Mouse (Mus musculus) liver, embryonic 16.5 days (tissue): ENCODE measurements at regions not wholly inside any gene's neighbourhood (a gene's known extent, or its start where the extent isn't known, plus 50 kb on each side); places are given as distances from the start of the nearest gene placed in this dataset.

Experiments used
- ATAC-seq: fragments of 200-750 bp; cut with Nextera tagmentation; 2 replicates; pipeline ENCODE4 v1.8.0; 2017; ENCODE audit warnings: low read depth, mild to moderate bottlenecking, moderate number of reproducible peaks, moderate library complexity
- H3K27ac ChIP-seq: fragments of 300-500 bp; sonication (generic); 2 replicates; pipeline ENCODE4 v1.5.1; 2014; ENCODE audit warnings: mild to moderate bottlenecking, low read length
- H3K27me3 ChIP-seq: fragments of 300-500 bp; sonication (generic); 2 replicates; pipeline ENCODE4 v1.6.1; 2014; ENCODE audit warnings: low read depth, low read length, mixed read lengths; ENCODE audit not compliant: control insufficient read depth, insufficient read depth
- H3K36me3 ChIP-seq: fragments of 300-500 bp; sonication (generic); 2 replicates; pipeline ENCODE4 v1.6.1; 2014; ENCODE audit warnings: mild to moderate bottlenecking; ENCODE audit not compliant: control insufficient read depth, insufficient read depth
- H3K4me1 ChIP-seq: fragments of 300-500 bp; sonication (generic); 2 replicates; pipeline ENCODE4 v1.6.1; 2014; ENCODE audit warnings: low read depth, low read length, mixed read lengths; ENCODE audit not compliant: control insufficient read depth
- H3K4me2 ChIP-seq: fragments of 300-500 bp; sonication (generic); 2 replicates; pipeline ENCODE4 v1.6.1; 2014; ENCODE audit warnings: low read depth, low read length, mixed read lengths
- H3K4me3 ChIP-seq: fragments of 300-500 bp; sonication (generic); 2 replicates; pipeline ENCODE4 v1.5.1; 2014; ENCODE audit warnings: low read depth, mild to moderate bottlenecking, low read length
- H3K9ac ChIP-seq: fragments of 300-500 bp; sonication (generic); 2 replicates; pipeline ENCODE4 v1.6.1; 2014; ENCODE audit warnings: low read depth, low read length
- H3K9me3 ChIP-seq: fragments of 300-500 bp; sonication (generic); replicated peaks from 2 replicates; pipeline ENCODE4 v1.6.1; 2016; ENCODE audit warnings: low read length; ENCODE audit not compliant: control insufficient read depth
- WGBS: fragments of 180-500 bp; shearing (Covaris S2); extraction: QIAGEN DNeasy Blood & Tissue Kit; methylation state at CpG from one replicate; pipeline ENCODE4 v1.1.7; 2014; ENCODE audit not compliant: insufficient replicate concordance; 5-methylcytosine and 5-hydroxymethylcytosine counted together

DNA sequence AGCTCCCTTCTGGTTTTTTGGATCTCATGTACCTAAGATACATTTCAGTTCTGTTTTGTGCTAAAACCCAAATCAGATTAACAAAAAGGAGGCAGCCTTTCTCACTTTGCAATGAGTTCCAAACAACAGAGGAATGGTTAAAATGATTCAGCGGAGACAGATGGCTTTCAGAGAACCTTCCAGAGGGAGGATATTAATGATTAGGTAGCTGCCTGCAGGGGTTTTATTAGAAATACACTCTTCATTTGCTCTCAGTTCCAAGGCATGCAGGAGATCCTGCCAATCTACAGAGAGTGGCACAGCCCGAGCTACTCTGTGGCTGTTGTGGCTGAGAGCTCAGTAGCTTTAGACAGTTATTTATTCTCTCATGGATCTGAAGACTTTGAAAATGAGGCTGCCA lies 162.4 kb downstream of the Rsl24d1 start:
- no peak overlapping the region for H3K27ac ChIP-seq
- H3K4me3 ChIP-seq, result no peak overlapping the region
- no peaks in the 10 kb centered on the region for H3K4me1 ChIP-seq
- ATAC-seq, result no peak
- no peak overlapping the region for H3K4me2 ChIP-seq
- no peaks in the 10 kb centered on the region for H3K9me3 ChIP-seq
- no peaks in the 10 kb centered on the region for H3K36me3 ChIP-seq
- H3K9ac ChIP-seq, result no peak overlapping the region
- 43% methylated on average over 2 of the region's 2 CpGs for WGBS
- no peaks in the 10 kb centered on the region for H3K27me3 ChIP-seq

DNA sequence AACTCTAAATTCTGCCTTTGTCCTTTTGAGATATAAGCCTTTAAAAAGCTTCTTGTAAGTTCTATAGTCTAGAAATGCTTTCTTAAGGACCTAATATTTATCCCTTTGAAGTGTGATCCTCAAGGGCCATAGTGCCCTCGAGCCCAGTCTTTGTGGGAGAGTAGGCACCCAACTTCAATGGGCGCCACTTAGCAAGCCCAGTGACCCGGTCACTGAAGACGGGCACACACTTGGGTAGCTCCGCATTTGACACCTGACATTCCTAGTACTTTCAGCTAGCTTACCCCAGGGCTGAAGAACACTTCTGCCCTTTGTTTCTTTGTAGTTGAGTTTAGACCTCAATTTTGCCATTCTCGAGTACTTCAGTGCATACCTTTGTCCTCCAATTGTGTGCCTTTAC lies 182.1 kb downstream of the Rsl24d1 start:
- H3K4me2 ChIP-seq, result no peak overlapping the region
- H3K4me1 ChIP-seq, result no peaks in the 10 kb centered on the region
- H3K27ac ChIP-seq, result no peak overlapping the region
- H3K9me3 ChIP-seq, result no peaks in the 10 kb centered on the region
- no peak overlapping the region for H3K4me3 ChIP-seq
- no peaks in the 10 kb centered on the region for H3K27me3 ChIP-seq
- ATAC-seq, result no peak
- 67% methylated on average over 6 of the region's 6 CpGs for WGBS
- H3K9ac ChIP-seq, result no peak overlapping the region
- H3K36me3 ChIP-seq, result no peaks in the 10 kb centered on the region

- H3K9me3 ChIP-seq, result no peaks in the 10 kb centered on the region; the same call in 1 of the 2 replicates
- H3K36me3 ChIP-seq, result no peaks in the 10 kb centered on the region
- H3K4me2 ChIP-seq, result no peak overlapping the region
- H3K4me3 ChIP-seq, result no peak overlapping the region
- no peaks in the 10 kb centered on the region for H3K27me3 ChIP-seq
- no peak overlapping the region for H3K27ac ChIP-seq
- ATAC-seq, result no peak
- no peak overlapping the region for H3K9ac ChIP-seq
- no peaks in the 10 kb centered on the region for H3K4me1 ChIP-seq
- 69% methylated on average over 5 of the region's 5 CpGs for WGBS
These were observed 189.1 kb downstream of the Rsl24d1 start for GRCm38 (mm10) chr9:73302156-73302918.

GRCm38 (mm10) chr9:73317048-73317447 lies 203.8 kb downstream of the Rsl24d1 start:
- Histone ChIP-seq H3K4me1 (no peaks in the 10 kb centered on the region), H3K4me3 (no peak overlapping the region), H3K36me3 (no peaks in the 10 kb centered on the region), H3K4me2 (no peak overlapping the region), H3K9ac (no peak overlapping the region), H3K27me3 (no peaks in the 10 kb centered on the region), H3K9me3 (no peaks in the 10 kb centered on the region), H3K27ac (no peak overlapping the region)
- WGBS, result 27% methylated on average over 1 of the region's 1 CpGs
- no peak for ATAC-seq

- ATAC-seq, result peak; percentile 47; the same call in 1 of the 2 replicates
- Histone ChIP-seq H3K9ac (no peak overlapping the region), H3K36me3 (no peaks in the 10 kb centered on the region), H3K27ac (no peak overlapping the region), H3K4me3 (no peak overlapping the region), H3K9me3 (no peaks in the 10 kb centered on the region), H3K27me3 (no peaks in the 10 kb centered on the region), H3K4me1 (no peaks in the 10 kb centered on the region), H3K4me2 (no peak overlapping the region)
- 57% methylated on average over 2 of the region's 2 CpGs for WGBS
These were observed 206.6 kb downstream of the Rsl24d1 start for GRCm38 (mm10) chr9:73319704-73320307.

- H3K4me2 ChIP-seq, result no peak overlapping the region
- H3K27me3 ChIP-seq, result no peaks in the 10 kb centered on the region
- no peak for ATAC-seq
- H3K9ac ChIP-seq, result no peak overlapping the region
- no peaks in the 10 kb centered on the region for H3K4me1 ChIP-seq
- H3K36me3 ChIP-seq, result no peaks in the 10 kb centered on the region
- no peak overlapping the region for H3K4me3 ChIP-seq
- H3K9me3 ChIP-seq, result no peaks in the 10 kb centered on the region
- H3K27ac ChIP-seq, result no peak overlapping the region
These were observed 217.8 kb downstream of the Rsl24d1 start for GRCm38 (mm10) chr9:73331066-73331465.

DNA sequence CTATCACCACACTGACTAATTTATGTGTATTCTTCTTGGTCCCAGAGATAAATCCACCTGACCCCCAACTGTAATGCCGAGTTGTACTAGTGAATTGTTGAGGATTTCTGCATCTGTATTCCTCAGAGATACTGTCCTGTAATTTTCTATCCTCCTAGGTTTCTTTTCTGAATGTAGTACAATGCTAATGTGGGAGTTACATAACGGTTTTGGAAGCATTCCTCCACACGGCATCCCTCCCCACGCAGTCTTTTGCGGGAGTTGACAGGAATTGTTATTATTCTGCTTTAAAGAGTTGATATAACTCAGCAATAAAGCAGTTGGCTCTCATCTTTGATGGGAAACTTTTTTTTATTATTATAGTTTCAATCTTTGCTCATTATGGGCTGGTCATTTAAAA lies 222.8 kb downstream of the Rsl24d1 start:
- WGBS, result 61% methylated on average over 5 of the region's 5 CpGs
- no peaks in the 10 kb centered on the region for H3K9me3 ChIP-seq
- ATAC-seq, result no peak

DNA sequence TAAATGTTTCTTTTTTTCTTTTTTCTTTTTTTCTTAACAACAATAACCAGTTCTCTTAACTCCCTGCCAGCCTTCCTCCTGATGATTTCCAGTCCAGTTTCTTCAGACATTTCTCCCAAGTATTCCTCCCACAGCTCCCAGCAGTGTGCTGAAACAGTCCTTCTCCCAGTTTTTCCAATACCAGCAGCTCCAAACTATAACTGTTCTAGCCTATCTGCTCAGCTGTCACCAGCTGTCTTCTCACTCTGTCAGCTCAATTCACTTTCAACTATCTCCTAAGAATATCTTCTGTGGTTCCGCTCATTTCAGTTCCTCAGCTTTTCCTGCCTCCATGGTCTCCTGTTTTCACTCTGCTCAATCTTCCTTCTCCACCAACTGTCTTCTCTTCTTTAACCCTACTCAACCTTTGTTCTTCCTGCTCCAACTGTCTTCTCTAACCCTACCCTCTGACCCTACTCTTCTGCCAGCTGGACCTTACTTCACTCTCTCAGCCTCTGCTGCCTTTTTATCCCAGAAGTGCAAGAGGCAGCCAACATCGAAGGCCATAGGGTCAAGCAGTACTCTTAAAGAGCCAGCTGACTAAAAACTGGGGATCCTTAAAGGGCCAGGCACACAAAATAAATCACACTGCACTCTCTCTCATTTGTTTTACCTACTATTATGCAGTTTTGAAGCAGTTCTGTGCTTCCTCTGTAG lies 224.0 kb downstream of the Rsl24d1 start:
- WGBS, result 47% methylated on average over 2 of the region's 2 CpGs
- Histone ChIP-seq H3K9me3 (0 out of 2 replicates have a peak, but pooled peaks cover 3% of the 10 kb centered on the region), H3K27ac (no peak overlapping the region), H3K27me3 (no peaks in the 10 kb centered on the region), H3K9ac (no peak overlapping the region), H3K36me3 (no peaks in the 10 kb centered on the region), H3K4me1 (no peaks in the 10 kb centered on the region), H3K4me3 (no peak overlapping the region), H3K4me2 (no peak overlapping the region)
- ATAC-seq, result no peak

More for the DNA sequence above, 222.8 kb downstream of the Rsl24d1 start:
- Histone ChIP-seq H3K9ac (no peak overlapping the region), H3K27ac (no peak overlapping the region), H3K36me3 (no peaks in the 10 kb centered on the region), H3K4me3 (no peak overlapping the region), H3K27me3 (no peaks in the 10 kb centered on the region), H3K4me2 (no peak overlapping the region), H3K4me1 (no peaks in the 10 kb centered on the region)

DNA sequence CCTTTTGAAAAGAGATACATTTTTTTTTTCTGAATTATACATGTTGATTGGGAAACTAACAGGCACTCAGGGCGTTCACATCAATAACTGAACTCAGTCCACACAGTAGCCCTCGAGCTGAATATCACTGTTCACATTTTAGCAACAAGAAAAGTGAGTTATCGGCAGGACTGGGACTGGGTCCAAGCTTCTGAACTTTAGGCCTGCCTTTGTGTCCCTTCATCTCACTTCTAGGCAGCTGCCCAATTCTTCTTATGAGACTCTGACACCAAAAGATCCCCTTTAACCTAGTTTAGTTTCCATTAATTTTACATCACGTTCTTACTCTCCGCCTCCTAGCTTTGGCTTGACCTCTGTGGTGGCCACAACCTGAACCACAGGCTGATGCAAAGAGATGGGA lies 242.7 kb downstream of the Rsl24d1 start:
- no peak for ATAC-seq
- H3K4me3 ChIP-seq, result no peak overlapping the region
- no peak overlapping the region for H3K9ac ChIP-seq
- no peak overlapping the region for H3K27ac ChIP-seq
- no peak overlapping the region for H3K4me2 ChIP-seq
- no peaks in the 10 kb centered on the region for H3K36me3 ChIP-seq
- no peaks in the 10 kb centered on the region for H3K9me3 ChIP-seq
- no peaks in the 10 kb centered on the region for H3K27me3 ChIP-seq
- H3K4me1 ChIP-seq, result no peaks in the 10 kb centered on the region
- 56% methylated on average over 5 of the region's 5 CpGs for WGBS
